Mouse (Mus musculus) heart, embryonic 11.5 days (tissue): ENCODE measurements around the gene Pard3. TPM values are rescaled to one million over a fixed set of nuclear protein-coding genes. Genes with fewer than 3 reads are reported as not detected.

Source experiments
- ATAC-seq: fragments of 200-750 bp; cut with Nextera tagmentation; replicated peaks from 2 replicates; pipeline ENCODE4 v1.8.0; 2017; ENCODE audit warnings: moderate library complexity; ENCODE audit not compliant: insufficient number of reproducible peaks, low FRiP score, low TSS enrichment
- H3K27ac ChIP-seq: fragments of 300-500 bp; sonication (generic); 2 replicates; pipeline ENCODE4 v1.5.1; 2014; ENCODE audit warnings: mild to moderate bottlenecking, low read depth, low read length
- H3K27me3 ChIP-seq: fragments of 300-500 bp; sonication (generic); 2 replicates; pipeline ENCODE4 v1.6.1; 2014; ENCODE audit warnings: mild to moderate bottlenecking, low read length, mixed read lengths; ENCODE audit not compliant: control insufficient read depth, insufficient read depth
- H3K36me3 ChIP-seq: fragments of 300-500 bp; sonication (generic); 2 replicates; pipeline ENCODE4 v1.6.1; 2014; ENCODE audit warnings: mild to moderate bottlenecking, low read length, moderate library complexity, mixed read lengths; ENCODE audit not compliant: control insufficient read depth, insufficient read depth
- H3K4me1 ChIP-seq: fragments of 300-500 bp; sonication (generic); 2 replicates; pipeline ENCODE4 v1.6.1; 2014; ENCODE audit warnings: low read length; ENCODE audit not compliant: control insufficient read depth, insufficient read depth
- H3K4me2 ChIP-seq: fragments of 300-500 bp; sonication (generic); 2 replicates; pipeline ENCODE4 v1.6.1; 2014; ENCODE audit warnings: mild to moderate bottlenecking, moderate library complexity
- H3K4me3 ChIP-seq: fragments of 300-500 bp; sonication (generic); 2 replicates; pipeline ENCODE4 v1.5.1; 2014; ENCODE audit warnings: low read depth, low read length
- H3K9ac ChIP-seq: fragments of 300-500 bp; sonication (generic); 2 replicates; pipeline ENCODE4 v1.6.1; 2014; ENCODE audit warnings: mild to moderate bottlenecking, low read depth, low read length, moderate library complexity
- H3K9me3 ChIP-seq: fragments of 300-500 bp; sonication (generic); replicated peaks from 2 replicates; pipeline ENCODE4 v1.6.1; 2016; ENCODE audit warnings: low read length; ENCODE audit not compliant: control insufficient read depth
- WGBS: fragments of 180-500 bp; shearing (Covaris S2); extraction: QIAGEN DNeasy Blood & Tissue Kit; methylation state at CpG from one replicate; pipeline ENCODE4 v1.1.7; 2014; ENCODE audit not compliant: insufficient replicate concordance; 5-methylcytosine and 5-hydroxymethylcytosine counted together
- polyA plus RNA-seq: library from polyadenylated mRNA; unstranded; fragments of >200 nt; fragmentation: Nextera tagmentation; extraction: Ambion mirVana; gene quantifications from 2 replicates; pipeline ENCODE4 v1.2.1, GENCODE M21; 2014

Gene Pard3
- polyA plus RNA-seq, 1 experiment from 2014 or later, result 24.0 TPM

DNA sequence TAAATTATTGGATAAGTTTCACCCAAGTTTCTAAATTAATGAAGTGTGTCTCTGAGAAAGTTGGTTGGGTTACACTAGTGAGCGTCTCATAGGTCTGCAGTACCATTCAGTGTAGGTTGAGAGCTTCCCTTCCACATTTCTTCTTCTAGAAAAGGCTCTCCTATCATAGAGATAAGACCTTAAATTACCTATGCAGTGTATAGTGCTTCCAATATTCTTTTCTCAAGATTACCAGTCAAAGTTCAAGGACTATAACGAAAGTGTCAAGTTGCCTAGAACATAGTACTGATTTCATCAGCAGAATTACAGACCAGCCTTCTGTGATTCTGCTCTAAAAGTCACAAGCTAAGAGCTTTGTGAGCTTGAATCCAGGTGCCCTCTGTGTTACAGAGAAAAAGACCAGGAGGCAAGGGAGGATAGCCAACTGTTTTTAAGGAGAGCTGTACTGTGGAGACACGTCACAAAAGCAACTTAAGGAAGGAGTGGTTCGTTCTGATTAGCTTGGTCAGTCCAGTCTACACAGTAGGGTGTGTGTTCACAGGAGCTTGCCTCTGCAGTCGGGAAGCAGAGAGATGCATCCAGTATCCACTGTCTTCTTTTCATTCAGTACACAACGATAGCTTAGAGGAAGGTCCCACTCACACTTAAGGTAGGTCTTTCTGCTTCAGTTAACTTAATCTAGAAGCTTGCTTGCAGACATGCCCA, 229.5 kb downstream of the Pard3 start:
- H3K9ac ChIP-seq, result no peak overlapping the region
- no peaks in the 10 kb centered on the region for H3K4me1 ChIP-seq
- no peaks in the 10 kb centered on the region for H3K9me3 ChIP-seq
- H3K4me3 ChIP-seq, result no peak overlapping the region
- H3K4me2 ChIP-seq, result no peak overlapping the region
- H3K27me3 ChIP-seq, result no peaks in the 10 kb centered on the region
- ATAC-seq, result no peak
- no peak overlapping the region for H3K27ac ChIP-seq
- no peaks in the 10 kb centered on the region for H3K36me3 ChIP-seq
- 73% methylated on average over 6 of the region's 6 CpGs for WGBS

DNA sequence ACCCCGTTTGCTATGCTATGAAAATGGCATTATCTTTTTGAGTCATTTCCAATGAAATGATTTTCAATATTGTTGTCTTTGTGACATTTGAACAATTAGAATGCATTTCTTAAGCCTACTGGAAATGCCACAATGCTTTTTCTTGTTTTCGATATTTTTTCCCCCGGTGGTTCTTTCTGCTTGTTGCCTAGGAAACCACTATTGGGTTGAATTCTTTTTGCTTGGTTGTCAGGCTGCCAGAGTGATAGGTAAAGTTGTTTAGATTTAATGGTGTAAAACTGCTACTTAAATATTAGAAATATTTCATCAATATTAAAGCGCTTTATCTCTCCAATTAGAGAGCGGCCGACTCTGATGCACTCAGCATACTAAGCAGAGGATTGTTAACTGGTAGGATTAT, 230.4 kb downstream of the Pard3 start:
- Histone ChIP-seq H3K9ac (no peak overlapping the region), H3K36me3 (no peaks in the 10 kb centered on the region), H3K27me3 (no peaks in the 10 kb centered on the region), H3K4me2 (no peak overlapping the region), H3K9me3 (no peaks in the 10 kb centered on the region), H3K4me1 (no peaks in the 10 kb centered on the region), H3K4me3 (no peak overlapping the region), H3K27ac (no peak overlapping the region)
- WGBS, result 91% methylated on average over 6 of the region's 6 CpGs
- no peak for ATAC-seq

DNA sequence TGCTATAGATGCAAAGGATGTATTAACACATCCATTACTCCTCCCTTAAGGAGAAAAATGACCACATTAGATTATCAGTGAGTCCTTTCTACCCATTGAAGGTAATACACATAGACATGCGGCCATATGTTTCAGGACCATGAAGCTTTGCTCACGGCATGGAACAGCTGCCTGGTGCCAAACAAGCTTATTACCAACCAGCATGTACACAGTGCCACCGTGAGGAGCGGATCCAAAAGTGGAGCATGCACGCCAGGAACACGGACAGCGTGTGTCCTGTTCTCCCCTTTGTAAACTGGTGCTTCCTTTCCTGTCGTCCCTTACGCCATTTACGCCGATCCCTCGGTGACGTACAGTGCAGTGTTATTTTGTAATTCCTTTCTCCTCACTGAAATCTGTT, 232.2 kb downstream of the Pard3 start:
- 92% methylated on average over 13 of the region's 13 CpGs for WGBS
- Histone ChIP-seq H3K27ac (no peak overlapping the region), H3K27me3 (no peaks in the 10 kb centered on the region), H3K4me2 (no peak overlapping the region), H3K4me1 (no peaks in the 10 kb centered on the region), H3K9ac (no peak overlapping the region), H3K36me3 (no peaks in the 10 kb centered on the region), H3K4me3 (no peak overlapping the region), H3K9me3 (no peaks in the 10 kb centered on the region)
- no peak for ATAC-seq

DNA sequence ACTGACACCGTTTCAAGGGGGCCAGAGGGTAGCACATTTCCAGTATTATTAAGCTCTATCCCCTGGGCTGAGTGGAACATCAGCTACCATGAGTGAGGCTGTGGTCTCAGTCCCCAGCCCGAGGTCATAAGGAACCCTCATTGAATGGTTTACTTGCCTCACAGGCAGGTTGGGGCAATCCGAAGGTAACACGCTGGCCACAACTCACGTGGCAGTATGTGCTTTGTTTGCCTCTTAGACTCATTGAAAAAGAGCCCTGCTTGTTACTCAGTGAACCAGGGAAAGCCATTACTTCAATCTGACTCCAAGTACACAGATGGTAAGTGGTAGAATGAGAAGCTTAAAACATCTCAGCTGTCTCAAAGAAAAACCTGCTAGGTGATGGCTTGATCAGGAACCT, 236.8 kb downstream of the Pard3 start:
- Histone ChIP-seq H3K4me3 (no peak overlapping the region), H3K27ac (no peak overlapping the region), H3K36me3 (no peaks in the 10 kb centered on the region), H3K9me3 (no peaks in the 10 kb centered on the region), H3K4me2 (no peak overlapping the region), H3K9ac (no peak overlapping the region), H3K27me3 (no peaks in the 10 kb centered on the region), H3K4me1 (peaks cover 4% of the 10 kb centered on the region; the same call in 1 of the 2 replicates)
- 88% methylated on average over 5 of the region's 5 CpGs for WGBS
- ATAC-seq, result no peak

DNA sequence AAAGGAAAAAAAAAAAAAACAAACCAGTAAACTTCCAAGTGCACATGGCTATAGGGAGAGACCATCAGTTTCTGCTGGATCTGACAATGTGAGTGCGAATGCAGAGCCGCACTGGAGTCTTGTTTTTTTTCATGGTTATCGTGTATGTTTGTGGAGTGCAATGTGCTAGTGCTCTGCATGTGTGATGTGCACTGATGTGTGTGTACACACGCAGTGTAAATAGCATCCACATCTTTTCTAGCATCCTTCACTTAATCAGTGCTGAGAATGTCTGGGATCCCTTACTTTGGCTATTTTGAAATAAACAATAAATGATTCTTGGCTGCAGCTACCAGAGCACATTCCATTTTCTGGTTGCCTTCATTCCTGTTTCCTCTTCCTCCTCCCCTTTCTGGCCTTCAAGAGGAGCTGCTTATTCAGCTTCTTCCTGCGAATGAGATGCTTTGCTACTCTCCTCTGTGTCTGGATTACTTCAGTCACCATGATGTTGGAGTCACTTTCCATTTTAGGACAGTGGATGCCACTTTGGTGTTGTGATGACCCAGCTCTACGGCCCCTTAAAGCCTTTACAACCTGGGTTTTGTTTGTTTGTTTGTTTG, 239.3 kb downstream of the Pard3 start:
- H3K9me3 ChIP-seq, result no peaks in the 10 kb centered on the region
- H3K27ac ChIP-seq, result no peak overlapping the region
- no peak overlapping the region for H3K4me2 ChIP-seq
- no peaks in the 10 kb centered on the region for H3K27me3 ChIP-seq
- H3K4me3 ChIP-seq, result no peak overlapping the region
- H3K9ac ChIP-seq, result no peak overlapping the region
- H3K4me1 ChIP-seq, result peaks cover 12% of the 10 kb centered on the region
- H3K36me3 ChIP-seq, result no peaks in the 10 kb centered on the region
- ATAC-seq, result no peak
- 73% methylated on average over 6 of the region's 6 CpGs for WGBS

DNA sequence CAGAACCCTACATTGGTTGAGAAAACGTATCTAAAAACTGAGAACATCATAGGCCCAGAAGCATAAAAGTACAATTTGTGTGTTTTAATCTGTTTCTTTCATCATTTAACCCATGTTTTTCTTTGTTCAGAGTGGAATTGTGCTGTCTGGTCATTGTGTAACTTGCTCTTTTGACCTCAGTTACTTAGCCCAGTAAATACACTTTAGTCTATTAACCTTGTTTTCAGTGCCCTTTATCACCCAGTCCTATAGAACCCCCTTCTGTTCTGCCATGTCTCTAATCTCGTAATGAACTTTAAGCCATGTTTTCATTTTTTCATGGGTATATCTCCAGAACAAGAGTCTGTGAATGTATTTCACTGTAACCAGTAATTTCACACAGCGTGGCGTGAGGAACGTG, 243.3 kb downstream of the Pard3 start:
- peaks cover 10% of the 10 kb centered on the region for H3K4me1 ChIP-seq
- H3K27ac ChIP-seq, result no peak overlapping the region
- H3K4me3 ChIP-seq, result no peak overlapping the region
- H3K9ac ChIP-seq, result no peak overlapping the region
- H3K9me3 ChIP-seq, result no peaks in the 10 kb centered on the region
- 82% methylated on average over 5 of the region's 5 CpGs for WGBS
- no peak for ATAC-seq
- no peak overlapping the region for H3K4me2 ChIP-seq
- H3K27me3 ChIP-seq, result no peaks in the 10 kb centered on the region
- no peaks in the 10 kb centered on the region for H3K36me3 ChIP-seq

DNA sequence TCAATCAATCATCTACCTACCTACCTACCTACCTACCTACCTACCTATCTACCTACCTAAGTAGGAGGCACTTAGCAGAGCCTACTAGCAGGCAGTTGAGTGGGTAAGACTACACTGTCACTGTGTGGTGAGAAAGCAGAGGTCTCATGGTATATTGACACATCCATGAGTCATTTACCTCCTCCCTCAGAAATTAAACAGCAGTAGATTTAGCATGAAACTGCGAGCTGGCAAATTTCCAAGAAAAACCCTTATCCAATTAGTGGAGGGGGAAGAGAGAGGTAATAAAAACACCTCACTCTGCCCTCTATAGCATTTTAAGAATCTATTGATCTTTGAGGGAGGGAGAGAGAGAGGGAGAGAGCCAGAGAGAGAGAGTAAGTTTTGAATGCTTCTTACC, 245.7 kb downstream of the Pard3 start:
- Histone ChIP-seq H3K4me3 (no peak overlapping the region), H3K36me3 (no peaks in the 10 kb centered on the region), H3K4me1 (peaks cover 16% of the 10 kb centered on the region), H3K4me2 (no peak overlapping the region), H3K27ac (no peak overlapping the region), H3K27me3 (no peaks in the 10 kb centered on the region), H3K9me3 (no peaks in the 10 kb centered on the region), H3K9ac (no peak overlapping the region)
- WGBS, result 86% methylated on average over 1 of the region's 1 CpGs
- no peak for ATAC-seq

DNA sequence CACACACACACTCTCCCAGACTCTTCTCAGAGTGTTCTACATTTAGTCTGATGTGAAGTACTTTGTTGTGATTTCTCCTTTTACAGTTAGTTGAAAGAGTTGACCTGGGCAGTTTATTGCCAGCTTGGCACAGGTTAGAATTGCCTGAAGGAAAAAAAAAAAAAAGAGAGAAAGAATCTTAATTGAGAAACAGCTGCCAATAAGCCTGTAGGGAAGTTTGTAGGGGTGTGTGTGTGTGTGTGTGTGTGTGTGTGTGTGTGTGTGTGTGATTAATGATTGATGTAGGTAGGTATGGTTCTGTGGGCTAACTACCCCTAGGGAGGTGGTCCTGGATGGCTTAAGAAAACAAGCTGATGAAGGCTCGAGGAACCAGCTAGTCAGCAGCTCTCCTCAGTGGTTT, 252.1 kb downstream of the Pard3 start:
- Histone ChIP-seq H3K9ac (no peak overlapping the region), H3K4me2 (no peak overlapping the region), H3K4me3 (no peak overlapping the region), H3K27ac (no peak overlapping the region), H3K36me3 (no peaks in the 10 kb centered on the region), H3K4me1 (peaks cover 8% of the 10 kb centered on the region), H3K27me3 (no peaks in the 10 kb centered on the region), H3K9me3 (no peaks in the 10 kb centered on the region)
- 50% methylated on average over 1 of the region's 1 CpGs for WGBS
- no peak for ATAC-seq

DNA sequence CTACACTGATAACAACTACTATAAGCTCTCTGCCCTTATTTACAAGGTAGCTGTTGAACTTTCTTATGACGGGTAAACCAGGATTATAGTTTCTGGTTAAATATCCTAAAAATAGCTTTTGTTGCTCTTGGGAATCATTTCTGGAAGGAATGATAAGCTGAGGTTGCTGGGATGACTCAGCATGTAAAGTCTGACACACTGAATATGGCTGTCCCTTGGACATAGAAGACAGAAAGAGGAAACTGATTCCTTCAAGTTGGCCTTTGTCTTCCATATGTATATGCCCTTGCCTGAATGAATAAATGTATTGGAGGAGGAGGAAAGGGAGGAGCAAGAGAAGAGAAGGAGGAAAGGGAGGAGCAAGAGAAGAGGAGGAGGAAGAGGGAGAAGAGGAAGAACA, 254.2 kb downstream of the Pard3 start:
- Histone ChIP-seq H3K9ac (no peak overlapping the region), H3K27ac (no peak overlapping the region), H3K36me3 (no peaks in the 10 kb centered on the region), H3K4me1 (peaks cover 8% of the 10 kb centered on the region), H3K9me3 (no peaks in the 10 kb centered on the region), H3K4me3 (no peak overlapping the region), H3K27me3 (no peaks in the 10 kb centered on the region), H3K4me2 (no peak overlapping the region)
- ATAC-seq, result no peak
- WGBS, result 37% methylated on average over 1 of the region's 1 CpGs
